Mouse (Mus musculus) midbrain, embryonic 12.5 days (tissue): Measurements from ENCODE around the gene Slc1a3. TPM values are rescaled to one million over a fixed set of nuclear protein-coding genes. Genes with fewer than 3 reads are reported as not detected.

ENCODE experiments used
- ATAC-seq: fragments of 200-750 bp; cut with Nextera tagmentation; 2 replicates; pipeline ENCODE4 v1.8.0; 2017; ENCODE audit warnings: low read depth, moderate TSS enrichment, moderate library complexity; ENCODE audit not compliant: low FRiP score
- H3K27ac ChIP-seq: fragments of 300-500 bp; sonication (generic); replicated peaks from 2 replicates; pipeline ENCODE4 v1.5.1; 2016; ENCODE audit warnings: mild to moderate bottlenecking
- H3K27me3 ChIP-seq: fragments of 300-500 bp; sonication (generic); 2 replicates; pipeline ENCODE4 v1.6.1; 2016; ENCODE audit warnings: mild to moderate bottlenecking
- H3K36me3 ChIP-seq: fragments of 300-500 bp; sonication (generic); 2 replicates; pipeline ENCODE4 v1.6.1; 2016
- H3K4me1 ChIP-seq: fragments of 300-500 bp; sonication (generic); 2 replicates; pipeline ENCODE4 v1.6.1; 2016
- H3K4me2 ChIP-seq: fragments of 300-500 bp; sonication (generic); replicated peaks from 2 replicates; pipeline ENCODE4 v1.6.1; 2016; ENCODE audit warnings: mild to moderate bottlenecking, moderate library complexity
- H3K4me3 ChIP-seq: fragments of 300-500 bp; sonication (generic); 2 replicates; pipeline ENCODE4 v1.5.1; 2016; ENCODE audit warnings: mild to moderate bottlenecking
- H3K9ac ChIP-seq: fragments of 300-500 bp; sonication (generic); replicated peaks from 2 replicates; pipeline ENCODE4 v1.6.1; 2016; ENCODE audit warnings: mild to moderate bottlenecking, moderate library complexity
- H3K9me3 ChIP-seq: fragments of 300-500 bp; sonication (generic); 2 replicates; pipeline ENCODE4 v1.6.1; 2016; ENCODE audit warnings: mild to moderate bottlenecking
- WGBS: fragments of 180-500 bp; shearing (Covaris S2); methylation state at CpG from one replicate; pipeline ENCODE4 v1.1.7; 2016; 5-methylcytosine and 5-hydroxymethylcytosine counted together
- polyA plus RNA-seq: library from polyadenylated mRNA; unstranded; fragments of >200 nt; fragmentation: Nextera tagmentation; extraction: Ambion mirVana; gene quantifications from 2 replicates; pipeline ENCODE4 v1.2.1, GENCODE M21; 2016

Slc1a3 gene
- polyA plus RNA-seq, 1 experiment from 2014 or later: 55.7 TPM

DNA sequence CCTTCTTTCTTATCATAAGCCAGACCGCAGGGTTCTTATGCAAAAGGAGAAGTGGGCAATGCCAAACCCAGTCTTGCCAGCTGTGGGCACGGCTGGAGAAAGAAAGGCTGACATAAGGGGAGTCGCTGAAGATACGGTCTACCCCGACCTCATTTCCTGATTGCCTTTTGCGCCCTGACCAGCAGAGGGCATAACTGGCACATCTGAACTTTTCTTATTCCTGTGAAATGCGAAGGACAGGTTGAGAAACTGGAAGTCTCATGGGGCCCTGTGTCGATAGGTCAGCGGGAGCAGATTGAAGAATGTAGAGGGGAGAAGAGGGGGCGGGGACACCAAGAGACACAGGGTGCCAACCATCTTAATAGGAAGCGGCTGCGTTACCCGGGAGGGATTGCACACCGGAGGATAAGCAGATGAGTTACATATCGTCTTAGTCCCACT is 83.4 kb downstream of the Slc1a3 start:
- Histone ChIP-seq H3K27ac (no peak overlapping the region), H3K27me3 (peaks cover 28% of the 10 kb centered on the region), H3K9me3 (no peaks in the 10 kb centered on the region), H3K4me1 (peaks cover 17% of the 10 kb centered on the region), H3K4me2 (peak overlapping the region; percentile 66), H3K36me3 (no peaks in the 10 kb centered on the region), H3K9ac (peak overlapping the region; percentile 39; the same call in 1 of the 2 replicates), H3K4me3 (peak overlapping the region; percentile 34)
- 0 out of 2 replicates have a peak, but pooled peaks have one; percentile 5 for ATAC-seq
- 4% methylated on average over 15 of the region's 15 CpGs for WGBS

DNA sequence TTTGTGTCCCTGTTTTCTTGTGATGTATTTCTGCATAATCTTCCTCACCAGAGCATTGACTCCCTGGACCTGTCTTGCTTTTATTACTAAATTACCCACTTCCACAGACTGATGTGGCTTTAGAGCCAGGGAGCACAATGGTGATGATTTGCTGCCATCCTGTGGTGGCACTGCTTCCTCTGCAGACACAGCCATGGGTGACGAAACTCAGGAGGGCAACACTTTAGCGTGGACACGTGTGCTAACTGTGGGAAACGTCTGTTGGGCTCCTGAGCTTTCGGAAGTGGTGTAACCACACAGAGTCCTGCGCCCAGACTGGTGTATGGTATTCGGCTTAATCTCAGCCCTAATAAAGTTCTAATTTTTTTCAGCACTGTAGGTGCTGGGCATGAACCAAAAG is 85.2 kb downstream of the Slc1a3 start:
- peaks cover 14% of the 10 kb centered on the region for H3K4me1 ChIP-seq
- H3K4me3 ChIP-seq: no peak overlapping the region
- no peaks in the 10 kb centered on the region for H3K36me3 ChIP-seq
- ATAC-seq: no peak
- no peak overlapping the region for H3K9ac ChIP-seq
- no peaks in the 10 kb centered on the region for H3K9me3 ChIP-seq
- peaks cover 17% of the 10 kb centered on the region for H3K27me3 ChIP-seq
- no peak overlapping the region for H3K27ac ChIP-seq
- 59% methylated on average over 7 of the region's 7 CpGs for WGBS
- H3K4me2 ChIP-seq: no peak overlapping the region

DNA sequence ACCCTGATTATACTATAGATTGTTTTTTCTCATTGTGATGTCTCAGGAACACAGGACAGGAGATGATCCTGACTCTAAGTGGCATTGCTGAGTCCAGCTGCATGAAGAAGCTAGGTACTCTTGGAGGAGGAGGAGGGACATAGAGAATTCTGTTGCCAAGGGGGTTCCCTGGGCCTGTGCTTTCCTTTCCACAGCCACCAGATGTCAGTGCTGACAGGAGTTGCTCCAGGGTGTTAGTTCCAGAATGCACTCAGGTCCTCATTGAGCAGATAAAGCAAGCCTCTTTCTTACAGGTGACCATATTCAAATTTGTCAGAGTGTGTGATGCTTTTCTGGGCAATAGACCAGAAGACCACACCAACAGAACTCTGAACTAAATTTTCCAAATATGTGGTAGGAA is 86.7 kb downstream of the Slc1a3 start:
- Histone ChIP-seq H3K9me3 (no peaks in the 10 kb centered on the region), H3K4me1 (peaks cover 10% of the 10 kb centered on the region), H3K9ac (no peak overlapping the region), H3K36me3 (no peaks in the 10 kb centered on the region), H3K27ac (no peak overlapping the region), H3K4me2 (no peak overlapping the region), H3K4me3 (no peak overlapping the region), H3K27me3 (peaks cover 16% of the 10 kb centered on the region)
- ATAC-seq: no peak

DNA sequence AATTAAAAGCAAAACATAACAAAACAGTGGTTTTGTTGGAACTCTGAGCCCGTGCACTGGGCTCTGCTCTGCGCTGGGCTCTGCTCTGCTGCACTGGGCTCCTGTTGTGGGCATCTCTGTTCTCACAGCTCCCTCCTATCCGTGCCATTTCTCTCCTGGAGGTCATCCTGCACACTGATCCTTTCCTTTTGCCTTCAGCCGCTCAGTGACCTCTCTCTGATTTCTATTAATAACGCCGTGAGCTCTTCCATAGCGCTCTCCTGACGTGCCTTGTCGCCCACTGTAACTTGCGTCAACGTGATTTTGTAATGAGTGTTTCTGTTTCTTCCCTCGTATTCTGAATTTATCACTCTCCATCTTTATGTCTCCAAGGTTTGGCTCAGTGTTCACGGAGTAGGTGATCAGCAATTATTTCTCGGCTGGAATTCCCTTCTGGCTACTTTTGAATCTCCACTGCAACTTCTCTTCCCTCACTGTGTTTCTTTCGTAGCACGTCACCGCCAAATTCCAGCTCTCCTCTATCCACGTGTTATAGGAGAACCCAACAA is 91.0 kb downstream of the Slc1a3 start:
- H3K4me1 ChIP-seq: no peaks in the 10 kb centered on the region

DNA sequence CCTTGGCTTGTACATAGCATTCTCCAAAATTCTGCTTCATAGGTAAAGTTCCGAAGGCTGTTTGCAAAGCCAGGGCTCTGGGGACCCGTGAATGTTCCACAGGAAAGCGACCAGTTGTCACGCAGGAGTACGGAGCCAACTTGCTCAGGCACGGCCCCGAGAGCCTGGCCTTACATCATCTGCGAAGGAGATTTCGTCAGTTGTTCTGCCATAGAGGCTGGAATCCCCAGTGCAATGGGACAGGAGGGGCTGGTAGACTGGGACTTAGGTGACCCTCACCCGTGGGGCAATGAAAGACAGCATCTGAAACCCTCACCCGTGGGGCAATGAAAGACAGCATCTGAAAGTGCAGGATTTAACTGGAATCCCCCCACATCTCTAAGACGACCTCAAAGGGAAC is 94.3 kb downstream of the Slc1a3 start:
- no peaks in the 10 kb centered on the region for H3K27me3 ChIP-seq
- WGBS: 83% methylated on average over 12 of the region's 12 CpGs
- no peak overlapping the region for H3K9ac ChIP-seq
- ATAC-seq: no peak
- H3K4me2 ChIP-seq: no peak overlapping the region
- H3K9me3 ChIP-seq: no peaks in the 10 kb centered on the region
- H3K27ac ChIP-seq: no peak overlapping the region
- no peak overlapping the region for H3K4me3 ChIP-seq
- no peaks in the 10 kb centered on the region for H3K36me3 ChIP-seq
- H3K4me1 ChIP-seq: no peaks in the 10 kb centered on the region

More for the DNA sequence above, 91.0 kb downstream of the Slc1a3 start:
- 79% methylated on average over 18 of the region's 18 CpGs for WGBS
- ATAC-seq: no peak
- H3K4me2 ChIP-seq: no peak overlapping the region
- no peak overlapping the region for H3K27ac ChIP-seq
- H3K9me3 ChIP-seq: no peaks in the 10 kb centered on the region
- H3K9ac ChIP-seq: no peak overlapping the region
- H3K27me3 ChIP-seq: no peaks in the 10 kb centered on the region
- no peaks in the 10 kb centered on the region for H3K36me3 ChIP-seq
- no peak overlapping the region for H3K4me3 ChIP-seq

DNA sequence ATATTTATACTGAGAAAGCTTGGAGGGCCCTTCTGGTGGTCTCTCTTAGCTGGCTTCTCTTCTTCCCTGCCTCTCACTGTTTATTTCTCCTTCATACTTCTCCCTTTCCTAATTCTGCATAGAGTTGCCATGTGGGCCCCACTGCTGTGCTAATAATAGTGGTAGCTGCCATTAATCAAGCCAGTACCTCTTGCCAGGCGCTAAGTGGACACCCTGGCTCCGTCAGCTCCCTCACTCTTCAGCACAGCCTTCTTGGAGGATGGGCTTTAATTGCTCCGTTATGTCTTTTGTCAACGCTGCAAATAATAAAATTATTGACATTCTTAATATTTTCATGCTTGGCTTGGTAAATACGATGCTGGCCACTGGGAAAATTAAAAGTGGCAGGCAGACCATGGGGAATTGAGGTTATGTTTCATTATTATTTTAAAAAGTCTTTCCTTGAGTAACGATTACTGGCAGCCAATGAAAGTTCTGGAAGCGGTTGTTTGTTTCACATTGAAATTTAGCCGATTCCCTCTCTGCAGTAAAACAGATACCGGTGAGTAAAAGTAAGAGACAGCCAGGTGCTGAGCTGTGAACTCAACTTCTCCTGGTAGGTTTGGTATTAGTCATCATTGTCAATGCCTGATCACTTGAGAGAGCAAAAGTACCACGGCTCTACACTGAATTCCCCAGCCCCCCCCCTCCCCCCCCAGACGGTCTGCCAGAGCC is 94.9 kb downstream of the Slc1a3 start:
- Histone ChIP-seq H3K27ac (no peak overlapping the region), H3K36me3 (no peaks in the 10 kb centered on the region), H3K9me3 (no peaks in the 10 kb centered on the region), H3K27me3 (no peaks in the 10 kb centered on the region), H3K4me2 (no peak overlapping the region), H3K4me3 (no peak overlapping the region), H3K4me1 (no peaks in the 10 kb centered on the region), H3K9ac (no peak overlapping the region)
- WGBS: 88% methylated on average over 11 of the region's 11 CpGs
- no peak for ATAC-seq

DNA sequence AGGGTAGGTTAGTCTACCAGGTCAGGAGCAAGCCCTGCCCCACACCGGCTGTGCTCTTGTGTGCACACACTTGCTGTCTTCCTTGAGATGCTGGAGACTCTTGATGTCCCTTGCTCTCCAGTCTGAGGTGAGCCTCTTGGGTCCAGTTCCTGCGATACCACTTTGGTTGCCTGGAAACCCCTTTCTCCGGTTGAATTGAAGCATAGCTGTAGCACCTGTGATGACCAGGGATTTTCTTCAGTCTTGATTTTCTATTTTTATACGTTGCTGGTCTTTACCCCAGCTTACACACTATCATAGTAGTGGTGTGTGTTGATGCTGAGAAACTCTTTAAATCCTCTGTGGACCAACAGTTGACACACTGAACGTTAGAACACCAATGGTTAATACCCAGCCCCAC is 95.9 kb downstream of the Slc1a3 start:
- no peaks in the 10 kb centered on the region for H3K9me3 ChIP-seq
- no peak overlapping the region for H3K9ac ChIP-seq
- H3K4me1 ChIP-seq: no peaks in the 10 kb centered on the region
- no peak overlapping the region for H3K27ac ChIP-seq
- H3K36me3 ChIP-seq: no peaks in the 10 kb centered on the region
- H3K4me2 ChIP-seq: no peak overlapping the region
- no peak overlapping the region for H3K4me3 ChIP-seq
- no peaks in the 10 kb centered on the region for H3K27me3 ChIP-seq
- no peak for ATAC-seq
- 89% methylated on average over 5 of the region's 5 CpGs for WGBS

DNA sequence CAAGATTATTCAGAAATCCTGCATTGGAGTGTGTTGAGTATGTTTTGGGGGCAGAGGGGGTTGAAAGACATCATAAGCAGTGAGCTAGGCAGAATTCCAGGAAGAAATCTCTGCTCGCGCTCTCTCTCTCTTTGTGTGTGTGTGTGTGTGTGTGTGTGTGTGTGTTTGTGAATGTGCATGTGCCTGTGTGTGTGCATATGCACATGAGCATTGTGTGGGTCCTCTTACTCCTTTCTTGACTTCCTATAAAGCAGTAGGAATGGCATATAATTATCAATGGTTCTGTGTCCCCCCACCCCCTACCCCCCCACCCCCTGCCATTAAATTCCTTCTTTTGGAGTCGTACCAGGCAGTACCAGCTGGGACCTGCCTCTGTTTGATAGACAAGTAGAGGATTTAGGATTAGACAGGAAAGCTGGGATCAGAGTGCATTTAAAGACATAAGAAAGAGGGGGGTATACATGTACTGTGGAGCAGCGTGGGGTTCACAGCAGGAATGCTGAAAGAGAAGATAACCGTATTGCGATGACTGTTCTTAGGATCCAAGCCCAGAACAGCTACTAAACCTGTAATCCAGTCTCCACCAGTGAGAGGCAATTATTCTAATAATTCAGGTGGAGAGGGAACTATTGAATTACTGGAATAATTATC is 104.9 kb downstream of the Slc1a3 start:
- Histone ChIP-seq H3K27me3 (no peaks in the 10 kb centered on the region), H3K4me3 (no peak overlapping the region), H3K27ac (no peak overlapping the region), H3K9ac (no peak overlapping the region), H3K4me1 (peaks cover 7% of the 10 kb centered on the region), H3K9me3 (no peaks in the 10 kb centered on the region), H3K36me3 (no peaks in the 10 kb centered on the region), H3K4me2 (no peak overlapping the region)
- ATAC-seq: peak; percentile 54; the same call in 1 of the 2 replicates
- 52% methylated on average over 6 of the region's 6 CpGs for WGBS

DNA sequence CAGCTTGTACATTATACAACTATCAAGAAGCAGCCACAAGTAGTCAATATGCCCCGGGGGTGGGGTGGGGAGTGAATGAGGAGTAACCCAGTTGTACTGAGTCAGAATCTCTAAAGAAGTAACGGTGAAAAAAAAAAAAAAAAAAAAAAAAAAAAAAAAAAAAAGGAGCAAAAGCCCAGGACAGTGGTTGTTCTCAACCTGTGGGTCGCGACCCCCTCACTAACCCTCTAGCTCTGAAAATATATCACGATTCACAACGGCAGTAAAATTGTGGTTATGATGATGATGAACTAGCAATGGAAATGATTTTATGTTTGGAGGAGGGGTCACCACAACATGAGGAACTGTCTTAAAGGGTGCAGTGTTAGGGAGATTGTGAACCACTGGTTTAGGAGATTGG is 108.2 kb downstream of the Slc1a3 start:
- Histone ChIP-seq H3K4me2 (no peak overlapping the region), H3K9me3 (no peaks in the 10 kb centered on the region), H3K27me3 (no peaks in the 10 kb centered on the region), H3K27ac (no peak overlapping the region), H3K4me1 (peaks cover 7% of the 10 kb centered on the region), H3K9ac (no peak overlapping the region), H3K4me3 (no peak overlapping the region), H3K36me3 (no peaks in the 10 kb centered on the region)
- 86% methylated on average over 6 of the region's 6 CpGs for WGBS
- no peak for ATAC-seq

DNA sequence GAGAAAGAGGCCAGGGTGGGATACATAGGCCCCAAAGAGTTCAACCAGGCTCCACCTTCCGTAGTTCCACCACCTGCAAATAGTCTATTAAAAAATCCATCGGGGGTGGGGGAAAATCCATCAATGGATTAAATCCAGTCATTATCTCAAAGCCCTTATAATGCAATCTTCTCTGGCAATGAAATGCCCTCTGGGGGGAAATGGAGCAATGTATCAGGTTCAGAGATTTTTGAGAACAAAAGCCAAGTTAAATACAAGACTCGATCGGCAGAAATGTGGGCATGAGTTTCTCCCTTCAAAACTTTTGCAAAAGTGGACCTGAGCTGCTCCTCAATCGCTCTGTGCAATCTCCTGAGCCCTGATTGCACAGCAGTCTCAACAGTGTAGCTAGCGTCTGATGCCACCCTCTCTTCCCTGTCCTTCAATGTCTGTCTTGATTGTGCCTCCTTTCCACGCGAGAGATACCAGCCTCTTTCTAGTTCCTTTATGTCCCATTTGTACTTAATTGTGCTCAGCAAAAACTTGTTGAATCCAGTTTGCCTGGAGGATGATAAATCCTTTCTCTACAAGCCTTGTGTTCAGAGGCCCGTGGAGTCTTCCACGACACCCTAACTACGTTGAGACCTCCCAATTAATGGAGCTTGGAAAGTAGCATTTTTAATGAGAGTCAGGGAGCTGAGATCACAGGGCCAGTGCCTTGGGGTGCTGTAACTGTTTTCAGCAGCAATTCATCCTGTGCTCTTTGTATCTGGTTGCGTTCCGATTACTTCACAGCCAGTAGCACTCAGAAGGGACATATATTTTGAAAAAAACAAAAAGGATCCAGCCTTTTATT is 109.0 kb downstream of the Slc1a3 start:
- 73% methylated on average over 13 of the region's 13 CpGs for WGBS
- H3K9me3 ChIP-seq: no peaks in the 10 kb centered on the region
- no peak for ATAC-seq
- H3K4me1 ChIP-seq: peaks cover 7% of the 10 kb centered on the region
- H3K27ac ChIP-seq: no peak overlapping the region
- no peaks in the 10 kb centered on the region for H3K36me3 ChIP-seq
- H3K4me3 ChIP-seq: no peak overlapping the region
- no peak overlapping the region for H3K4me2 ChIP-seq
- no peaks in the 10 kb centered on the region for H3K27me3 ChIP-seq
- H3K9ac ChIP-seq: no peak overlapping the region

DNA sequence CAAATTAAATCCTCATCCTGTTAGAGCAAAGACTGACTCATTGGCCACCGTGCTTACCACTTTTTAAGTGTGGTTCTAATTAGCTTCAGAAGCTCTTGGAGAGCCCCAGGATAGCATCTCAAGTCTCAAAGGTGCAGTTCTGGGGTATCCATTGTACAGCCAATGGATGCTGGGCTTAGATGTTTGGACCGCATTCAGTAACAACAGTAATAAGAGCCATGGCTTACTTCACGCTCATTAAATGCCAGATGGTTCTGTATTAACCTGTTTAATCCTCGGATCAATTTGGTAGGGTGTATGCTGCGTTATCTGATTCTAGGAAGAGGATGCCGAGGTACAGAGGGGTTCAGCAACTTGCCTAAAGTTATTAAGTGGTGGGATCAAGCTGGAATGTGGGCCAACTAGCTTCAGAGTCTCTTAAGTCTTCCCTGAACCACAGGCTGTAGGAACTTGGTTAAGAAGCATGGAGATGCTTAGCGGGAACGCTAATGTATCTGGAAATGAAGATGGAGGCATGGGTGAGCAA is 114.1 kb downstream of the Slc1a3 start:
- H3K27ac ChIP-seq: no peak overlapping the region
- ATAC-seq: no peak
- 87% methylated on average over 8 of the region's 8 CpGs for WGBS

More for the DNA sequence above, 114.1 kb downstream of the Slc1a3 start:
- Histone ChIP-seq H3K9me3 (no peaks in the 10 kb centered on the region), H3K4me2 (no peak overlapping the region), H3K9ac (no peak overlapping the region), H3K27me3 (no peaks in the 10 kb centered on the region), H3K4me3 (no peak overlapping the region), H3K4me1 (no peaks in the 10 kb centered on the region), H3K36me3 (no peaks in the 10 kb centered on the region)
